ENCODE assay signal across 8 mouse cellular contexts in the genomic region with DNA sequence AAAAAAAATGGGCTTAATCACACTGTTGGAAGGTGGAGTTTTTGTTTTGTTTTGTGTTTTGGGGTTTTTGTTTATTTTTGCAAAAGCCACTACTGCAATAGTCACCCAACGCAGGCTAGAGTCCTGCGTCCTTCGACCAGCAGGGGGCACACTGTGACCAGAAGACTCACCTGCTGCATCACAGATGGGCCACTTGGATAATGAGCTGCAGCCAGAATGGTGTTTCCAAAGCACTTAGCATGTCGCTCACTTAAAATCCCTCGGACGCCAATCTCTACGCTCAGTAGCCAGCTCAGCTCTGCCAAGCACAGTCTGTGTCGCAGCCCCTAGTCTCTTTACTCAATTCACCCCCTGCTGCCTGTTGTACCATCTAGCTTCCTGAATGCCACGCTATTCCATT. TPM values are rescaled to one million over a fixed set of nuclear protein-coding genes. Genes with fewer than 3 reads are reported as not detected.
DNase-seq lines count a peak whose midpoint lies in the region; ATAC-seq and TF ChIP-seq lines count a peak whose summit lies in the region.

No protein-coding gene starts in this region.

- WGBS in heart, embryonic 12.5 days: 16% methylated on average over 9 of the region's 9 CpGs
- 25% methylated on average over 9 of the region's 9 CpGs for WGBS in lung, adult 2 months

- 0 out of 2 replicates have a peak, but pooled peaks have one; percentile 20 for ATAC-seq in heart, embryonic 12.5 days (ENCODE audit: insufficient number of reproducible peaks, low FRiP score)

- no peak overlapping the region for H3K27ac ChIP-seq in ES-Bruce4 (ENCODE audit: insufficient read depth, low read length)
- H3K27ac ChIP-seq in heart, embryonic 12.5 days (ENCODE audit: poor library complexity, severe bottlenecking): peak overlapping the region; percentile 19; the same call in 1 of the 2 replicates

- H3K9ac ChIP-seq in ES-Bruce4 (ENCODE audit: low read depth, poor library complexity, severe bottlenecking): no peak overlapping the region
- H3K9ac ChIP-seq in heart, embryonic 12.5 days: no peak overlapping the region

- no peaks in the 10 kb centered on the region for H3K36me3 ChIP-seq in ES-Bruce4 (ENCODE audit: control insufficient read depth, insufficient read depth, low read length, poor library complexity, severe bottlenecking)
- peaks cover 66% of the 10 kb centered on the region for H3K36me3 ChIP-seq in heart, embryonic 12.5 days

- no peaks in the 10 kb centered on the region for H3K4me1 ChIP-seq in ES-Bruce4 (ENCODE audit: control insufficient read depth, insufficient read depth, low read length)
- H3K4me1 ChIP-seq in heart, embryonic 12.5 days (replicated peaks): peaks cover 45% of the 10 kb centered on the region
- no peaks in the 10 kb centered on the region for H3K4me1 ChIP-seq in lung, adult 2 months (ENCODE audit: control insufficient read depth, insufficient read depth, low read length)

- H3K27me3 ChIP-seq in ES-Bruce4 (ENCODE audit: control insufficient read depth, insufficient read depth, low read length, poor library complexity, severe bottlenecking): peaks cover 7% of the 10 kb centered on the region
- peaks cover 44% of the 10 kb centered on the region for H3K27me3 ChIP-seq in heart, embryonic 12.5 days (replicated peaks)

- no peaks in the 10 kb centered on the region for H3K9me3 ChIP-seq in ES-Bruce4 (replicated peaks; ENCODE audit: control insufficient read depth, insufficient read depth, low read length, poor library complexity, severe bottlenecking)
- no peaks in the 10 kb centered on the region for H3K9me3 ChIP-seq in heart, embryonic 12.5 days (replicated peaks)

- no peak for TF ChIP-seq EP300 in ES-Bruce4 (IDR thresholded peaks at IDR 0.05; ENCODE audit: insufficient read depth, low read depth, low read length)

- TF ChIP-seq CTCF in ES-Bruce4 (IDR thresholded peaks at IDR 0.05; ENCODE audit: low read depth, low read length): peak; percentile 98
- TF ChIP-seq CTCF in lung, adult 2 months (IDR thresholded peaks at IDR 0.05; ENCODE audit: insufficient read depth, low read length): peak; percentile 93

- H3K4me2 ChIP-seq in heart, embryonic 12.5 days: no peak overlapping the region

- no peak overlapping the region for H3K4me3 ChIP-seq in ES-Bruce4 (ENCODE audit: low read depth, low read length)
- no peak overlapping the region for H3K4me3 ChIP-seq in heart, embryonic 12.5 days
- H3K4me3 ChIP-seq in lung, adult 2 months (replicated peaks; ENCODE audit: extremely low read depth, low read depth, low read length): no peak overlapping the region

- TF ChIP-seq POLR2A in ES-Bruce4 (IDR thresholded peaks at IDR 0.05; ENCODE audit: insufficient read depth, low read length): no peak
- no peak for TF ChIP-seq POLR2A in lung, adult 2 months (IDR thresholded peaks at IDR 0.05; ENCODE audit: borderline replicate concordance, extremely low read depth, low read depth, low read length)

- peak; percentile 63 to 68 for DNase-seq in adrenal gland, adult 18-20 months (ENCODE audit: low spot score in 2 of 2)
- DNase-seq in embryo, embryonic 11.5 days (ENCODE audit: low read depth, low spot score): peak; percentile 57
- peak; percentile 52 to 81 for DNase-seq in kidney, postnatal 36 days
- DNase-seq in lung, adult 2 months: peak; percentile 30
- peak; percentile 36 for DNase-seq in right cerebral cortex, adult 18-20 months
- DNase-seq in T-cell, adult 2 months (ENCODE audit: low spot score): no peak

RNA-seq across cellular contexts. Expression of a gene that starts 57.5 kb away (rescaled TPM):
- polyA plus RNA-seq in ES-Bruce4 (2011; ENCODE audit: insufficient read depth, insufficient read length, low read depth, missing spikeins): 5.8 and 6.6 TPM in 2 replicates
- 1 to 10 TPM; 4.4 to 6.5 TPM for total RNA-seq in adrenal gland, adult 18-20 months (2021)
- polyA plus RNA-seq in heart, embryonic 12.5 days (2016; fragmentation: Nextera tagmentation; extraction: Ambion mirVana): 62.5 and 62.7 TPM in 2 replicates
- polyA plus RNA-seq in lung, adult 2 months (2012; rRNA removed): 32.3 and 38.4 TPM in 2 replicates
